Mouse (Mus musculus) thymus, adult 2 months (tissue): ENCODE measurements around the gene Gosr2.

Experiments used
- CTCF ChIP-seq: fragments of 200-500 bp; IDR thresholded peaks from 2 replicates; pipeline ENCODE4 v1.5.1; 2012; ENCODE audit warnings: mild to moderate bottlenecking, control low read depth, low read length, moderate library complexity, borderline replicate concordance; ENCODE audit not compliant: control insufficient read depth, poor library complexity, insufficient read depth; ENCODE audit errors: extremely low read depth
- POLR2A ChIP-seq: fragments of 200-500 bp; IDR thresholded peaks from 2 replicates; pipeline ENCODE4 v1.6.1; 2012; ENCODE audit warnings: mild to moderate bottlenecking, low read length, control low read depth, moderate library complexity; ENCODE audit not compliant: control insufficient read depth, poor library complexity, insufficient read depth; ENCODE audit errors: extremely low read depth

DNA sequence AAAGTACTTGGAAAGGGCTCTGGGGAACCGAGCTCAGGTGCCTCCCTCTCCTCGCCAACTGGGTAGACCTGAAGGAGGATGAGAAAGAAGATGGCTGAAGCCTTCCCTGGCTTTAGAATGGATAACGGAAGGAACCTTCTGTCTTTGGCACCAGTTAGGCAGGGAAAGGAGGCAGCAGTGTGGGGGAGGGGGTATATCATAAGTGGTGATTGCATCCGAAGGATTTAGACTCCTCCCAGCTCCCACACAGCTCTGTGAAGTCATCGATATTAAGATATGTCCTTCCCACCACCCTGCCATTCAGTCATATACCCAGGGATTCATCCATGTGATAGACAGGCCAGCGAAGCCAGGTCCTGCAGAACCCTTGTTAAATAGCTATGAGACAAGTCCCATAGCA lies 46.3 kb downstream of the Gosr2 start:
- TF ChIP-seq POLR2A = no peak
- TF ChIP-seq CTCF = no peak
